Mouse (Mus musculus) small intestine, adult 10 weeks (tissue): ENCODE measurements around the gene Gm3604. TPM values are rescaled to one million over a fixed set of nuclear protein-coding genes. Genes with fewer than 3 reads are reported as not detected.

Experiments used
- polyA plus RNA-seq: library from polyadenylated mRNA; stranded (reverse); fragments of 350-450 nt; fragmentation: Illumina TruSeq; extraction: RNeasy Lipid Tissue Mini Kit (QIAGEN cat#74804); gene quantifications from one replicate; pipeline ENCODE4 v1.2.3, GENCODE M21; 2014; ENCODE audit warnings: low replicate concordance

Gm3604 gene
- polyA plus RNA-seq = 11.0 TPM

GRCm38 (mm10) chr13:62382952-62383351, at the start of gene Gm3604:
Gene Gm3604 (minus strand): TSS chr13:62383177.

Other genes with a start within 250 kb of the Gm3604 start
- gene Gm49359, start 83.7 kb upstream of the Gm3604 start, polyA plus RNA-seq = 47.1 TPM
- 19.4 TPM for gene Zfp935, start 175.3 kb upstream of the Gm3604 start, polyA plus RNA-seq
- 31.4 TPM for gene Zfp934, start 188.0 kb upstream of the Gm3604 start, polyA plus RNA-seq
- gene 6720489N17Rik, start 241.0 kb upstream of the Gm3604 start, polyA plus RNA-seq = 11.5 TPM